Mouse (Mus musculus) intestine, embryonic 14.5 days (tissue): ENCODE data around the gene Cacna2d3. TPM values are rescaled to one million over a fixed set of nuclear protein-coding genes. Genes with fewer than 3 reads are reported as not detected.

ENCODE experiments used
- ATAC-seq: fragments of 200-750 bp; cut with Nextera tagmentation; replicated peaks from 2 replicates; pipeline ENCODE4 v1.8.0; 2017; ENCODE audit warnings: low read depth, moderate number of reproducible peaks, moderate TSS enrichment, moderate library complexity; ENCODE audit not compliant: low FRiP score, low TSS enrichment
- DNase-seq: peaks from one replicate; pipeline ENCODE4 v3.0.0-alpha.2; 2018; ENCODE audit warnings: low spot score
- H3K27ac ChIP-seq: fragments of 300-500 bp; sonication (generic); 2 replicates; pipeline ENCODE4 v1.5.1; 2014; ENCODE audit warnings: low read depth, mild to moderate bottlenecking, control low read depth
- H3K27me3 ChIP-seq: fragments of 300-500 bp; sonication (generic); replicated peaks from 2 replicates; pipeline ENCODE4 v1.6.1; 2014; ENCODE audit warnings: low read length, control low read depth; ENCODE audit not compliant: control insufficient read depth, insufficient read depth
- H3K36me3 ChIP-seq: fragments of 300-500 bp; sonication (generic); 2 replicates; pipeline ENCODE4 v1.6.1; 2014; ENCODE audit warnings: low read length, control low read depth; ENCODE audit not compliant: control insufficient read depth, insufficient read depth
- H3K4me1 ChIP-seq: fragments of 300-500 bp; sonication (generic); replicated peaks from 2 replicates; pipeline ENCODE4 v1.6.1; 2014; ENCODE audit warnings: low read length, control low read depth, mixed read lengths; ENCODE audit not compliant: control insufficient read depth, insufficient read depth
- H3K4me2 ChIP-seq: fragments of 300-500 bp; sonication (generic); 2 replicates; pipeline ENCODE4 v1.6.1; 2014; ENCODE audit warnings: low read length
- H3K4me3 ChIP-seq: fragments of 300-500 bp; sonication (generic); 2 replicates; pipeline ENCODE4 v1.5.1; 2014; ENCODE audit warnings: low read depth, low read length, control low read depth, mixed read lengths
- H3K9ac ChIP-seq: fragments of 300-500 bp; sonication (generic); 2 replicates; pipeline ENCODE4 v1.6.1; 2014; ENCODE audit warnings: mild to moderate bottlenecking, low read length
- H3K9me3 ChIP-seq: fragments of 300-500 bp; sonication (generic); 2 replicates; pipeline ENCODE4 v1.6.1; 2016; ENCODE audit warnings: low read length, control low read depth; ENCODE audit not compliant: control insufficient read depth
- WGBS: fragments of 180-500 bp; shearing (Covaris S2); extraction: QIAGEN DNeasy Blood & Tissue Kit; methylation state at CpG from one replicate; pipeline ENCODE4 v1.1.7; 2014; 5-methylcytosine and 5-hydroxymethylcytosine counted together
- polyA plus RNA-seq: library from polyadenylated mRNA; unstranded; fragments of >200 nt; fragmentation: Nextera tagmentation; extraction: Ambion mirVana; gene quantifications from 2 replicates; pipeline ENCODE4 v1.2.1, GENCODE M21; 2014

Cacna2d3 gene
- polyA plus RNA-seq, 1 experiment from 2014 or later = 2.2 TPM

- no peak overlapping the region for H3K4me2 ChIP-seq
- no peak overlapping the region for H3K4me3 ChIP-seq
- H3K27ac ChIP-seq = no peak overlapping the region
- ATAC-seq (no peak), DNase-seq (no peak)
- no peaks in the 10 kb centered on the region for H3K36me3 ChIP-seq
- WGBS = 79% methylated on average over 1 of the region's 1 CpGs
- H3K9me3 ChIP-seq = no peaks in the 10 kb centered on the region
- no peaks in the 10 kb centered on the region for H3K4me1 ChIP-seq
- H3K9ac ChIP-seq = no peak overlapping the region
- H3K27me3 ChIP-seq = no peaks in the 10 kb centered on the region
Observed at GRCm38 (mm10) chr14:29041498-29041897, 680.2 kb downstream of the Cacna2d3 start.

- H3K36me3 ChIP-seq = no peaks in the 10 kb centered on the region
- no peaks in the 10 kb centered on the region for H3K4me1 ChIP-seq
- no peak overlapping the region for H3K9ac ChIP-seq
- H3K27ac ChIP-seq = no peak overlapping the region
- no peaks in the 10 kb centered on the region for H3K9me3 ChIP-seq
- H3K27me3 ChIP-seq = no peaks in the 10 kb centered on the region
- H3K4me3 ChIP-seq = no peak overlapping the region
- H3K4me2 ChIP-seq = no peak overlapping the region
- DNase-seq (no peak), ATAC-seq (no peak)
- WGBS = 73% methylated on average over 9 of the region's 9 CpGs
Observed at GRCm38 (mm10) chr14:29040606-29041364, 680.9 kb downstream of the Cacna2d3 start.

- Histone ChIP-seq H3K9ac (no peak overlapping the region), H3K27me3 (no peaks in the 10 kb centered on the region), H3K27ac (no peak overlapping the region), H3K36me3 (no peaks in the 10 kb centered on the region), H3K4me2 (no peak overlapping the region), H3K4me1 (no peaks in the 10 kb centered on the region), H3K4me3 (no peak overlapping the region), H3K9me3 (no peaks in the 10 kb centered on the region)
- no peak for DNase-seq
- no peak for ATAC-seq
- 74% methylated on average over 5 of the region's 5 CpGs for WGBS
Observed at GRCm38 (mm10) chr14:29038246-29038645, 683.4 kb downstream of the Cacna2d3 start.

- WGBS = 82% methylated on average over 1 of the region's 1 CpGs
- H3K27ac ChIP-seq = no peak overlapping the region
- no peaks in the 10 kb centered on the region for H3K4me1 ChIP-seq
- no peak overlapping the region for H3K4me2 ChIP-seq
- no peak overlapping the region for H3K4me3 ChIP-seq
- ATAC-seq = no peak
- no peak overlapping the region for H3K9ac ChIP-seq
- no peaks in the 10 kb centered on the region for H3K36me3 ChIP-seq
- no peak for DNase-seq
- no peaks in the 10 kb centered on the region for H3K27me3 ChIP-seq
- no peaks in the 10 kb centered on the region for H3K9me3 ChIP-seq
Observed at GRCm38 (mm10) chr14:29031858-29032395, 689.7 kb downstream of the Cacna2d3 start.

- DNase-seq = no peak
- Histone ChIP-seq H3K4me1 (no peaks in the 10 kb centered on the region), H3K9ac (no peak overlapping the region), H3K4me3 (no peak overlapping the region), H3K4me2 (no peak overlapping the region), H3K9me3 (no peaks in the 10 kb centered on the region), H3K27ac (no peak overlapping the region), H3K27me3 (no peaks in the 10 kb centered on the region), H3K36me3 (no peaks in the 10 kb centered on the region)
- WGBS = 65% methylated on average over 9 of the region's 9 CpGs
- ATAC-seq = no peak
Observed at GRCm38 (mm10) chr14:29030519-29030918, 691.1 kb downstream of the Cacna2d3 start.

GRCm38 (mm10) chr14:29029896-29030420 lies 691.7 kb downstream of the Cacna2d3 start:
- 69% methylated on average over 11 of the region's 11 CpGs for WGBS
- Histone ChIP-seq H3K4me2 (no peak overlapping the region), H3K9me3 (no peaks in the 10 kb centered on the region), H3K36me3 (no peaks in the 10 kb centered on the region), H3K27me3 (no peaks in the 10 kb centered on the region), H3K4me3 (no peak overlapping the region), H3K4me1 (no peaks in the 10 kb centered on the region), H3K9ac (no peak overlapping the region), H3K27ac (no peak overlapping the region)
- ATAC-seq (no peak), DNase-seq (no peak)

GRCm38 (mm10) chr14:29029107-29029469 lies 692.6 kb downstream of the Cacna2d3 start:
- H3K27ac ChIP-seq = no peak overlapping the region
- WGBS = 87% methylated on average over 2 of the region's 2 CpGs
- no peaks in the 10 kb centered on the region for H3K4me1 ChIP-seq
- no peak overlapping the region for H3K4me3 ChIP-seq
- no peaks in the 10 kb centered on the region for H3K9me3 ChIP-seq
- no peak for DNase-seq
- no peaks in the 10 kb centered on the region for H3K36me3 ChIP-seq
- H3K4me2 ChIP-seq = no peak overlapping the region
- H3K27me3 ChIP-seq = no peaks in the 10 kb centered on the region
- no peak overlapping the region for H3K9ac ChIP-seq
- no peak for ATAC-seq

- no peaks in the 10 kb centered on the region for H3K9me3 ChIP-seq
- WGBS = 87% methylated on average over 6 of the region's 6 CpGs
- H3K36me3 ChIP-seq = no peaks in the 10 kb centered on the region
- H3K4me1 ChIP-seq = no peaks in the 10 kb centered on the region
- no peak for DNase-seq
- H3K27me3 ChIP-seq = no peaks in the 10 kb centered on the region
- H3K27ac ChIP-seq = no peak overlapping the region
- no peak overlapping the region for H3K9ac ChIP-seq
- no peak overlapping the region for H3K4me3 ChIP-seq
- H3K4me2 ChIP-seq = no peak overlapping the region
- no peak for ATAC-seq
Observed at GRCm38 (mm10) chr14:29028391-29029106, 693.1 kb downstream of the Cacna2d3 start.
